Mouse (Mus musculus) thymus, adult 2 months (tissue): ENCODE data around the gene Arhgef33.

Experiments used
- CTCF ChIP-seq: fragments of 200-500 bp; IDR thresholded peaks from 2 replicates; pipeline ENCODE4 v1.5.1; 2012; ENCODE audit warnings: mild to moderate bottlenecking, control low read depth, low read length, moderate library complexity, borderline replicate concordance; ENCODE audit not compliant: control insufficient read depth, poor library complexity, insufficient read depth; ENCODE audit errors: extremely low read depth
- POLR2A ChIP-seq: fragments of 200-500 bp; IDR thresholded peaks from 2 replicates; pipeline ENCODE4 v1.6.1; 2012; ENCODE audit warnings: mild to moderate bottlenecking, low read length, control low read depth, moderate library complexity; ENCODE audit not compliant: control insufficient read depth, poor library complexity, insufficient read depth; ENCODE audit errors: extremely low read depth

DNA sequence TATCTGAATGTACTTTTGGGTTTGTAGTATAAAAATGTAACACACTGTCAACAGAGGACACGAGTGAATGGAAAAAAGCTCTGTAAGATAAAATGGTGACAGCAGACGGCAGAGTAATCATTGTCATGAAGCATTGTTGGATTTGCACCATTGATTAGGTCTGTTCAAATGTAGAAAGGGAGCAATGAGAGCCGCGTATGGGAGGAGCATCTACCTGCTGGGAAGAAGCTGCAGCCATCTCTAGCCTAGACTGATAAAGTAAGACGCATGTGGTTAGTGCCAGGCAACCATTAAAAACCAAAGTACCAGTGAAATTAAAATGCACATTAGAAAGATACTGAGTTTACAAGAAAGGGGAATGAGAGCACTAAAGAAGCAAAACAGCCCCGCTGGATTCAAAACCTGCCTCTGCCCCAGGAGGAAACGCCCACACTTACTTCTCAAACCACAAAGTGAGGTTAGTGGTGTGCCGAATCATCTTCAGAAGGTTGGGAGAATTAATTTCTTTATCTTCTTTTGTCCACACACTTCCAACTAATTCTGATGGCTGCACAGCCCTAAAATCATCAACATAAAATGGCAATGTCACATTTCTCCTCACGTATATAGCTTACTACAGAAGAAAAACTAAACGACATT is 111.5 kb downstream of the Arhgef33 start:
- TF ChIP-seq POLR2A (no peak), CTCF (no peak)
